Mouse (Mus musculus): ENCODE measurements around the gene Ccdc167.

DNA sequence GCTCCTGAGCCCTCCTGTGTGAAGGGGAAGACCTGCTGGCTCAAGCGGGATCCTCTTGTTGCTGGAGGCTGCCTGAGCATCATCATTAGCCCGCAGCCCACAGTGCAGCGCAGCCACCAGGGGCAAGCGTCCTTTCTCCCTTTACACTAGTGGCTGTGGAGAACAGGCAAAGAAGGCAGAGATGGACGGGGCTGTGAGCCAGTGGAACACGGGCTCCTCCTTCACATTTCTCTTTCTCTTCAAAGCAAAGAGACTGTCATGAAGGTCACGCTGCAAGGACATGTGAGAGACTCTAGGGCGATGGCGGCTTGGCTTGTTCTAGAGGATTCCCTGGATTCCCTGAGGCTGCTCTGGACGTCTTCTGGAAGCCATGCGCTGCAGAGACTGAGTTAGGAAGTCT, 75.9 kb downstream of the Ccdc167 start:
- TF ChIP-seq CTCF (IDR thresholded peaks at IDR 0.05; ENCODE audit: low read depth): no peak
- TF ChIP-seq EP300 (IDR thresholded peaks at IDR 0.05; ENCODE audit: low read depth): no peak

Data from liver, postnatal 0 days (tissue).